Mouse (Mus musculus): ENCODE data around the gene Fitm2. TPM values are rescaled to one million over a fixed set of nuclear protein-coding genes. Genes with fewer than 3 reads are reported as not detected.
"Not testable (repeated sequence)": the region's sequence is repeated elsewhere in the genome, so short reads cannot be mapped to it uniquely, and the experiment has no call there.

The Fitm2 gene
- polyA plus RNA-seq, 1 experiment = 21.5 TPM

- DNase-seq = no peak
- TF ChIP-seq POLR2A (IDR thresholded peaks at IDR 0.05; ENCODE audit: borderline replicate concordance, insufficient read depth, low read length) (no peak), CTCF (IDR thresholded peaks at IDR 0.05; ENCODE audit: borderline replicate concordance, insufficient read depth, low read depth, low read length) (no peak)
- Histone ChIP-seq H3K4me3 (replicated peaks; ENCODE audit: insufficient read depth, low read depth, low read length) (no peak overlapping the region), H3K4me1 (ENCODE audit: control insufficient read depth, insufficient read depth, low read length) (peaks cover 24% of the 10 kb centered on the region), H3K27ac (ENCODE audit: insufficient read depth, low read length) (no peak overlapping the region), H3K27me3 (ENCODE audit: control insufficient read depth, insufficient read depth, low read length) (no peaks in the 10 kb centered on the region)
- WGBS = 86% methylated on average over 11 of the region's 11 CpGs
Observed at GRCm38 (mm10) chr2:163462801-163463200, 9.6 kb downstream of the Fitm2 start.

GRCm38 (mm10) chr2:163462386-163462785, 10.0 kb downstream of the Fitm2 start:
- no peak for TF ChIP-seq CTCF (IDR thresholded peaks at IDR 0.05; ENCODE audit: borderline replicate concordance, insufficient read depth, low read depth, low read length)
- TF ChIP-seq POLR2A (IDR thresholded peaks at IDR 0.05; ENCODE audit: borderline replicate concordance, insufficient read depth, low read length) = no peak
- 87% methylated on average over 5 of the region's 5 CpGs for WGBS
- no peak overlapping the region for H3K27ac ChIP-seq (ENCODE audit: insufficient read depth, low read length)
- no peaks in the 10 kb centered on the region for H3K27me3 ChIP-seq (ENCODE audit: control insufficient read depth, insufficient read depth, low read length)
- no peak overlapping the region for H3K4me3 ChIP-seq (replicated peaks; ENCODE audit: insufficient read depth, low read depth, low read length)
- DNase-seq = no peak
- peaks cover 24% of the 10 kb centered on the region for H3K4me1 ChIP-seq (ENCODE audit: control insufficient read depth, insufficient read depth, low read length)

GRCm38 (mm10) chr2:163461307-163461706, 11.1 kb downstream of the Fitm2 start:
- WGBS = 97% methylated on average over 9 of the region's 9 CpGs
- DNase-seq = peak in 1 of 2 experiments; percentile 2
- H3K4me3 ChIP-seq (replicated peaks; ENCODE audit: insufficient read depth, low read depth, low read length); H3K27ac ChIP-seq (ENCODE audit: insufficient read depth, low read length); H3K27me3 ChIP-seq (ENCODE audit: control insufficient read depth, insufficient read depth, low read length): not testable (repeated sequence)
- peaks cover 24% of the 10 kb centered on the region for H3K4me1 ChIP-seq (ENCODE audit: control insufficient read depth, insufficient read depth, low read length)

- WGBS = 91% methylated on average over 8 of the region's 8 CpGs
- Histone ChIP-seq H3K4me3 (replicated peaks; ENCODE audit: insufficient read depth, low read depth, low read length) (no peak overlapping the region), H3K27me3 (ENCODE audit: control insufficient read depth, insufficient read depth, low read length) (no peaks in the 10 kb centered on the region), H3K27ac (ENCODE audit: insufficient read depth, low read length) (no peak overlapping the region), H3K4me1 (ENCODE audit: control insufficient read depth, insufficient read depth, low read length) (peaks cover 24% of the 10 kb centered on the region)
- no peak for TF ChIP-seq POLR2A (IDR thresholded peaks at IDR 0.05; ENCODE audit: borderline replicate concordance, insufficient read depth, low read length)
- DNase-seq = peak; percentile 1 to 7
Observed at GRCm38 (mm10) chr2:163460622-163461021, 11.8 kb downstream of the Fitm2 start.

GRCm38 (mm10) chr2:163459380-163459779, 13.0 kb downstream of the Fitm2 start:
- Histone ChIP-seq H3K4me1 (ENCODE audit: control insufficient read depth, insufficient read depth, low read length) (peaks cover 20% of the 10 kb centered on the region), H3K4me3 (replicated peaks; ENCODE audit: insufficient read depth, low read depth, low read length) (peak overlapping the region; percentile 59), H3K27me3 (ENCODE audit: control insufficient read depth, insufficient read depth, low read length) (no peaks in the 10 kb centered on the region), H3K27ac (ENCODE audit: insufficient read depth, low read length) (peak overlapping the region; percentile 66)
- WGBS = 48% methylated on average over 10 of the region's 10 CpGs
- TF ChIP-seq POLR2A (IDR thresholded peaks at IDR 0.05; ENCODE audit: borderline replicate concordance, insufficient read depth, low read length) (no peak), CTCF (IDR thresholded peaks at IDR 0.05; ENCODE audit: borderline replicate concordance, insufficient read depth, low read depth, low read length) (no peak)
- DNase-seq = peak in 1 of 2 experiments; percentile 1

GRCm38 (mm10) chr2:163458539-163459265, 13.7 kb downstream of the Fitm2 start:
- peak overlapping the region; percentile 66 for H3K27ac ChIP-seq (ENCODE audit: insufficient read depth, low read length)
- peak overlapping the region; percentile 59 for H3K4me3 ChIP-seq (replicated peaks; ENCODE audit: insufficient read depth, low read depth, low read length)

GRCm38 (mm10) chr2:163453378-163453777, 19.1 kb downstream of the Fitm2 start:
- DNase-seq = no peak
- 82% methylated on average over 13 of the region's 13 CpGs for WGBS
- Histone ChIP-seq H3K27me3 (ENCODE audit: control insufficient read depth, insufficient read depth, low read length) (no peaks in the 10 kb centered on the region), H3K4me3 (replicated peaks; ENCODE audit: insufficient read depth, low read depth, low read length) (no peak overlapping the region), H3K4me1 (ENCODE audit: control insufficient read depth, insufficient read depth, low read length) (peaks cover 18% of the 10 kb centered on the region), H3K27ac (ENCODE audit: insufficient read depth, low read length) (no peak overlapping the region)
- no peak for TF ChIP-seq POLR2A (IDR thresholded peaks at IDR 0.05; ENCODE audit: borderline replicate concordance, insufficient read depth, low read length)
- no peak for TF ChIP-seq CTCF (IDR thresholded peaks at IDR 0.05; ENCODE audit: borderline replicate concordance, insufficient read depth, low read depth, low read length)

More at GRCm38 (mm10) chr2:163458539-163459265, 13.7 kb downstream of the Fitm2 start:
- DNase-seq = peak; percentile 56 to 58
- Histone ChIP-seq H3K4me1 (ENCODE audit: control insufficient read depth, insufficient read depth, low read length) (peaks cover 14% of the 10 kb centered on the region), H3K27me3 (ENCODE audit: control insufficient read depth, insufficient read depth, low read length) (no peaks in the 10 kb centered on the region)
- WGBS = 27% methylated on average over 27 of the region's 27 CpGs
- no peak for TF ChIP-seq CTCF (IDR thresholded peaks at IDR 0.05; ENCODE audit: borderline replicate concordance, insufficient read depth, low read depth, low read length)
- TF ChIP-seq POLR2A (IDR thresholded peaks at IDR 0.05; ENCODE audit: borderline replicate concordance, insufficient read depth, low read length) = 0 out of 2 replicates have a peak, but pooled peaks have one; percentile 32

- no peak for DNase-seq
- H3K27me3 ChIP-seq (ENCODE audit: control insufficient read depth, insufficient read depth, low read length) = no peaks in the 10 kb centered on the region
- 86% methylated on average over 6 of the region's 6 CpGs for WGBS
- H3K4me3 ChIP-seq (replicated peaks; ENCODE audit: insufficient read depth, low read depth, low read length) = no peak overlapping the region
- no peak overlapping the region for H3K27ac ChIP-seq (ENCODE audit: insufficient read depth, low read length)
- TF ChIP-seq CTCF (IDR thresholded peaks at IDR 0.05; ENCODE audit: borderline replicate concordance, insufficient read depth, low read depth, low read length) (peak; percentile 34; the same call in 1 of the 2 replicates), POLR2A (IDR thresholded peaks at IDR 0.05; ENCODE audit: borderline replicate concordance, insufficient read depth, low read length) (no peak)
- H3K4me1 ChIP-seq (ENCODE audit: control insufficient read depth, insufficient read depth, low read length) = peaks cover 14% of the 10 kb centered on the region
Observed at GRCm38 (mm10) chr2:163452738-163453137, 19.7 kb downstream of the Fitm2 start.
